ENCODE assay signal across 8 mouse cellular contexts in the genomic region with DNA sequence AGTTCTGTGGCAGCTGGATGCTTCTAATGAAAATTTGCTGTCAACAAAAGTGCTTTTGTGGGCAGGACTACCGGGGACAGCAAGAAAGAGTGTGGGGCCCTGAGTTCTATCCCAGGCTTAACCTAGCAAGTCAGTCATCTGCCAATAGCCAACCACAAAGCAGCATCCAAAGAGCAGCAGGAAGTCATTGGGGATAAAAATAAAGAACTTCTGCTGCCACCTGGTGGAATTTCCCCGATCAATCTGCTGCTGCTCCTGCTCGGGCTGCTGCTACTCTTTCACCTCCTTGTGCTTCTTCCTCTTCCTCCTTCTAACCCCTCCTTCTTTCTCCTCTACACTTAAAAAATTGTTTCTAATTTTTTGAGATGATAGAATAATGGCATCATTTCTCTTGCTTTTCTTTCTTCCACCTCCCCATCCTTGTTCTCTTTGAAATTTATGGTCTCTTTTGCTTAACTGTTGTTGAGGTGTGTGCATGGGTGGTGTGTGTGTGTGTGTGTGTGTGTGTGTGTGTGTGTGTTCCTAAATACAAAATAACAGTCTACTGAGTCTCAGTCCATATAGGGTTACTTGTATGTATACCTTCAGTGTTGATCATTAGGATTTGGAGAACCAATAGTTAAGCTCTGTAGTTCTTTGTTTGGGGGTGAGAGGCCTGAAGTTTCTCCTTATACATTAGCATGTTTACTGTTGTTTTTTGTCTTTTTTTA. TPM values are rescaled to one million over a fixed set of nuclear protein-coding genes. Genes with fewer than 3 reads are reported as not detected.
DNase-seq lines count a peak whose midpoint lies in the region; ATAC-seq and TF ChIP-seq lines count a peak whose summit lies in the region.

No protein-coding gene starts in this region.

- DNase-seq in CD8-positive naive resting alpha-beta T cell, adult 2 months (ENCODE audit: low read depth in 2 of 2, low spot score in 2 of 2): peak; percentile 56 to 68
- peak; percentile 83 for DNase-seq in brain, embryonic 14.5 days (ENCODE audit: low read depth)
- DNase-seq in forebrain, embryonic 10.5 days (ENCODE audit: extremely low spot score, low spot score): peak; percentile 36
- peak; percentile 71 to 79 for DNase-seq in heart, postnatal 14 days
- peak; percentile 74 to 81 for DNase-seq in kidney, postnatal 4 days
- peak; percentile 66 for DNase-seq in liver, postnatal 0 days
- DNase-seq in telencephalon, adult 2 months (ENCODE audit: low read depth, low spot score): peak; percentile 46

- no peaks in the 10 kb centered on the region for H3K4me1 ChIP-seq in forebrain, embryonic 10.5 days
- no peaks in the 10 kb centered on the region for H3K4me1 ChIP-seq in liver, postnatal 0 days (ENCODE audit: insufficient read depth)
- H3K4me1 ChIP-seq in neural tube, embryonic 14.5 days (ENCODE audit: control insufficient read depth, insufficient read depth, low read length): no peaks in the 10 kb centered on the region

- H3K36me3 ChIP-seq in forebrain, embryonic 10.5 days (replicated peaks): no peaks in the 10 kb centered on the region
- no peaks in the 10 kb centered on the region for H3K36me3 ChIP-seq in liver, postnatal 0 days (replicated peaks; ENCODE audit: insufficient read depth, low read length)
- no peaks in the 10 kb centered on the region for H3K36me3 ChIP-seq in neural tube, embryonic 14.5 days (ENCODE audit: control insufficient read depth, insufficient read depth, low read length)

- H3K27me3 ChIP-seq in forebrain, embryonic 10.5 days (ENCODE audit: poor library complexity, severe bottlenecking): no peaks in the 10 kb centered on the region
- no peaks in the 10 kb centered on the region for H3K27me3 ChIP-seq in liver, postnatal 0 days (ENCODE audit: insufficient read depth, low read length)
- no peaks in the 10 kb centered on the region for H3K27me3 ChIP-seq in neural tube, embryonic 14.5 days (ENCODE audit: control insufficient read depth, insufficient read depth, low read length)

- H3K4me2 ChIP-seq in liver, postnatal 0 days (ENCODE audit: low read depth, low read length): no peak overlapping the region
- H3K4me2 ChIP-seq in neural tube, embryonic 14.5 days (ENCODE audit: low read depth, low read length): no peak overlapping the region

- no peak; the same call in 1 of the 2 replicates for TF ChIP-seq EP300 in liver, postnatal 0 days (IDR thresholded peaks at IDR 0.05; ENCODE audit: low read depth)

- H3K9me3 ChIP-seq in forebrain, embryonic 10.5 days: no peaks in the 10 kb centered on the region
- no peaks in the 10 kb centered on the region for H3K9me3 ChIP-seq in liver, postnatal 0 days (ENCODE audit: low read length)
- no peaks in the 10 kb centered on the region for H3K9me3 ChIP-seq in neural tube, embryonic 14.5 days (ENCODE audit: control insufficient read depth, low read length)

- TF ChIP-seq CTCF in brain, embryonic 14.5 days (IDR thresholded peaks at IDR 0.05; ENCODE audit: borderline replicate concordance, extremely low read depth, insufficient read depth, insufficient read length): peak; percentile 67
- peak; percentile 67 for TF ChIP-seq CTCF in liver, postnatal 0 days (IDR thresholded peaks at IDR 0.05; ENCODE audit: low read depth)

- H3K27ac ChIP-seq in forebrain, embryonic 10.5 days: no peak overlapping the region
- no peak overlapping the region for H3K27ac ChIP-seq in liver, postnatal 0 days (ENCODE audit: low read depth)
- no peak overlapping the region for H3K27ac ChIP-seq in neural tube, embryonic 14.5 days (ENCODE audit: low read depth, low read length)

- peak; percentile 80 for ATAC-seq in liver, postnatal 0 days
- ATAC-seq in neural tube, embryonic 14.5 days (ENCODE audit: low read depth): peak; percentile 94

- H3K4me3 ChIP-seq in forebrain, embryonic 10.5 days: no peak overlapping the region
- H3K4me3 ChIP-seq in liver, postnatal 0 days (ENCODE audit: low read depth, low read length): no peak overlapping the region
- H3K4me3 ChIP-seq in neural tube, embryonic 14.5 days (ENCODE audit: low read depth, low read length): no peak overlapping the region

- intact Hi-C loops in heart, postnatal 14 days (cut with DNase I): loop anchor here (10.0 kb wide), 1 partner anchor 110 kb away; no protein-coding TSS in a partner anchor

- WGBS in forebrain, embryonic 10.5 days: 11% methylated on average over 3 of the region's 3 CpGs
- WGBS in liver, postnatal 0 days (ENCODE audit: insufficient replicate concordance): 2% methylated on average over 3 of the region's 3 CpGs
- 6% methylated on average over 3 of the region's 3 CpGs for WGBS in neural tube, embryonic 14.5 days

- no peak for TF ChIP-seq POLR2A in brain, embryonic 14.5 days (IDR thresholded peaks at IDR 0.05; ENCODE audit: borderline replicate concordance, extremely low read depth, insufficient read depth, insufficient read length, poor library complexity, severe bottlenecking)

- no peak overlapping the region for H3K9ac ChIP-seq in liver, postnatal 0 days (replicated peaks)
- no peak overlapping the region for H3K9ac ChIP-seq in neural tube, embryonic 14.5 days (replicated peaks; ENCODE audit: low read depth, low read length)

RNA-seq across cellular contexts. Expression of a gene that starts 45.9 kb away (rescaled TPM):
- polyA plus RNA-seq in brain, embryonic 14.5 days (2012; rRNA removed): 3.6 and 5.4 TPM in 2 replicates
- polyA plus RNA-seq in forebrain, embryonic 10.5 days (2016; fragmentation: Nextera tagmentation; extraction: Ambion mirVana): 14.1 and 17.1 TPM in 2 replicates
- total RNA-seq in heart, postnatal 14 days (2021): 10 to 100 TPM; 89.5 to 89.7 TPM
- polyA plus RNA-seq in liver, postnatal 0 days (2015; fragmentation: Nextera tagmentation; extraction: Ambion mirVana): 19.9 and 24.5 TPM in 2 replicates
- 5.3 and 11.3 TPM in 2 replicates for polyA plus RNA-seq in neural tube, embryonic 14.5 days (2014; fragmentation: Nextera tagmentation; extraction: Ambion mirVana)
